Mouse (Mus musculus): ENCODE measurements around the gene Slc12a8.

The Slc12a8 gene

GRCm38 (mm10) chr16:33583333-33583732 is 66.2 kb downstream of the Slc12a8 start:
- TF ChIP-seq POU5F1 (IDR thresholded peaks at IDR 0.05; ENCODE audit: borderline replicate concordance, low read length) (no peak), CTCF (conservative IDR thresholded peaks at IDR 0.05; ENCODE audit: low read length) (no peak), NANOG (IDR thresholded peaks at IDR 0.05; ENCODE audit: borderline replicate concordance, low read length) (no peak)
- peak overlapping the region; percentile 71 for H3K4me3 ChIP-seq (replicated peaks; ENCODE audit: low read length)
- H3K4me1 ChIP-seq (replicated peaks; ENCODE audit: low read depth, low read length) = peaks cover 57% of the 10 kb centered on the region
- H3K36me3 ChIP-seq (ENCODE audit: insufficient read depth, low read length) = no peaks in the 10 kb centered on the region
- H3K9me3 ChIP-seq (ENCODE audit: low read length) = no peaks in the 10 kb centered on the region
- no peaks in the 10 kb centered on the region for H3K27me3 ChIP-seq (ENCODE audit: insufficient read depth, low read length)

GRCm38 (mm10) chr16:33583881-33584454 is 66.8 kb downstream of the Slc12a8 start:
- Histone ChIP-seq H3K27me3 (ENCODE audit: insufficient read depth, low read length) (no peaks in the 10 kb centered on the region), H3K9me3 (ENCODE audit: low read length) (no peaks in the 10 kb centered on the region), H3K4me3 (replicated peaks; ENCODE audit: low read length) (peak overlapping the region; percentile 71), H3K36me3 (ENCODE audit: insufficient read depth, low read length) (no peaks in the 10 kb centered on the region), H3K4me1 (replicated peaks; ENCODE audit: low read depth, low read length) (peaks cover 59% of the 10 kb centered on the region)
- TF ChIP-seq NANOG (IDR thresholded peaks at IDR 0.05; ENCODE audit: borderline replicate concordance, low read length) (no peak), POU5F1 (IDR thresholded peaks at IDR 0.05; ENCODE audit: borderline replicate concordance, low read length) (no peak), CTCF (conservative IDR thresholded peaks at IDR 0.05; ENCODE audit: low read length) (no peak)

GRCm38 (mm10) chr16:33584455-33585082 is 67.4 kb downstream of the Slc12a8 start:
- no peaks in the 10 kb centered on the region for H3K36me3 ChIP-seq (ENCODE audit: insufficient read depth, low read length)
- H3K27me3 ChIP-seq (ENCODE audit: insufficient read depth, low read length) = no peaks in the 10 kb centered on the region
- peaks cover 62% of the 10 kb centered on the region for H3K4me1 ChIP-seq (replicated peaks; ENCODE audit: low read depth, low read length)
- TF ChIP-seq POU5F1 (IDR thresholded peaks at IDR 0.05; ENCODE audit: borderline replicate concordance, low read length) (no peak), CTCF (conservative IDR thresholded peaks at IDR 0.05; ENCODE audit: low read length) (no peak), NANOG (IDR thresholded peaks at IDR 0.05; ENCODE audit: borderline replicate concordance, low read length) (no peak)
- peak overlapping the region; percentile 71 for H3K4me3 ChIP-seq (replicated peaks; ENCODE audit: low read length)
- H3K9me3 ChIP-seq (ENCODE audit: low read length) = no peaks in the 10 kb centered on the region

GRCm38 (mm10) chr16:33585083-33585460 is 67.9 kb downstream of the Slc12a8 start:
- H3K4me3 ChIP-seq (replicated peaks; ENCODE audit: low read length) = peak overlapping the region; percentile 71; the same call in 1 of the 2 replicates
- H3K4me1 ChIP-seq (replicated peaks; ENCODE audit: low read depth, low read length) = peaks cover 61% of the 10 kb centered on the region
- H3K27me3 ChIP-seq (ENCODE audit: insufficient read depth, low read length) = no peaks in the 10 kb centered on the region
- no peaks in the 10 kb centered on the region for H3K9me3 ChIP-seq (ENCODE audit: low read length)
- H3K36me3 ChIP-seq (ENCODE audit: insufficient read depth, low read length) = no peaks in the 10 kb centered on the region
- no peak for TF ChIP-seq CTCF (conservative IDR thresholded peaks at IDR 0.05; ENCODE audit: low read length)
- no peak for TF ChIP-seq POU5F1 (IDR thresholded peaks at IDR 0.05; ENCODE audit: borderline replicate concordance, low read length)
- no peak for TF ChIP-seq NANOG (IDR thresholded peaks at IDR 0.05; ENCODE audit: borderline replicate concordance, low read length)

GRCm38 (mm10) chr16:33587283-33588127 is 70.4 kb downstream of the Slc12a8 start:
- Histone ChIP-seq H3K4me3 (replicated peaks; ENCODE audit: low read length) (no peak overlapping the region), H3K36me3 (ENCODE audit: insufficient read depth, low read length) (no peaks in the 10 kb centered on the region), H3K9me3 (ENCODE audit: low read length) (no peaks in the 10 kb centered on the region), H3K4me1 (replicated peaks; ENCODE audit: low read depth, low read length) (peaks cover 45% of the 10 kb centered on the region), H3K27me3 (ENCODE audit: insufficient read depth, low read length) (no peaks in the 10 kb centered on the region)
- TF ChIP-seq POU5F1 (IDR thresholded peaks at IDR 0.05; ENCODE audit: borderline replicate concordance, low read length) = no peak
- no peak for TF ChIP-seq NANOG (IDR thresholded peaks at IDR 0.05; ENCODE audit: borderline replicate concordance, low read length)
- TF ChIP-seq CTCF (conservative IDR thresholded peaks at IDR 0.05; ENCODE audit: low read length) = no peak

- Histone ChIP-seq H3K4me3 (replicated peaks; ENCODE audit: low read length) (no peak overlapping the region), H3K36me3 (ENCODE audit: insufficient read depth, low read length) (no peaks in the 10 kb centered on the region), H3K27me3 (ENCODE audit: insufficient read depth, low read length) (no peaks in the 10 kb centered on the region), H3K9me3 (ENCODE audit: low read length) (no peaks in the 10 kb centered on the region), H3K4me1 (replicated peaks; ENCODE audit: low read depth, low read length) (peaks cover 45% of the 10 kb centered on the region)
- TF ChIP-seq POU5F1 (IDR thresholded peaks at IDR 0.05; ENCODE audit: borderline replicate concordance, low read length) = no peak
- no peak for TF ChIP-seq CTCF (conservative IDR thresholded peaks at IDR 0.05; ENCODE audit: low read length)
- TF ChIP-seq NANOG (IDR thresholded peaks at IDR 0.05; ENCODE audit: borderline replicate concordance, low read length) = no peak
Measured at GRCm38 (mm10) chr16:33588845-33589244, 71.7 kb downstream of the Slc12a8 start.

GRCm38 (mm10) chr16:33590438-33590837 is 73.3 kb downstream of the Slc12a8 start:
- Histone ChIP-seq H3K4me1 (replicated peaks; ENCODE audit: low read depth, low read length) (peaks cover 43% of the 10 kb centered on the region), H3K4me3 (replicated peaks; ENCODE audit: low read length) (no peak overlapping the region), H3K9me3 (ENCODE audit: low read length) (no peaks in the 10 kb centered on the region), H3K36me3 (ENCODE audit: insufficient read depth, low read length) (no peaks in the 10 kb centered on the region), H3K27me3 (ENCODE audit: insufficient read depth, low read length) (no peaks in the 10 kb centered on the region)
- TF ChIP-seq POU5F1 (IDR thresholded peaks at IDR 0.05; ENCODE audit: borderline replicate concordance, low read length) (no peak), CTCF (conservative IDR thresholded peaks at IDR 0.05; ENCODE audit: low read length) (no peak), NANOG (IDR thresholded peaks at IDR 0.05; ENCODE audit: borderline replicate concordance, low read length) (no peak)

- Histone ChIP-seq H3K4me1 (replicated peaks; ENCODE audit: low read depth, low read length) (peaks cover 42% of the 10 kb centered on the region), H3K9me3 (ENCODE audit: low read length) (no peaks in the 10 kb centered on the region), H3K4me3 (replicated peaks; ENCODE audit: low read length) (no peak overlapping the region), H3K36me3 (ENCODE audit: insufficient read depth, low read length) (no peaks in the 10 kb centered on the region), H3K27me3 (ENCODE audit: insufficient read depth, low read length) (no peaks in the 10 kb centered on the region)
- no peak for TF ChIP-seq CTCF (conservative IDR thresholded peaks at IDR 0.05; ENCODE audit: low read length)
- no peak for TF ChIP-seq NANOG (IDR thresholded peaks at IDR 0.05; ENCODE audit: borderline replicate concordance, low read length)
- no peak for TF ChIP-seq POU5F1 (IDR thresholded peaks at IDR 0.05; ENCODE audit: borderline replicate concordance, low read length)
Measured at GRCm38 (mm10) chr16:33591390-33592067, 74.4 kb downstream of the Slc12a8 start.
